Mouse (Mus musculus) megakaryocyte, embryonic 14.5 days (primary cell): Measurements from ENCODE around the gene Camkmt. TPM values are rescaled to one million over a fixed set of nuclear protein-coding genes. Genes with fewer than 3 reads are reported as not detected.

Source experiments
- H3K27me3 ChIP-seq: replicated peaks from 2 replicates; pipeline ENCODE3; 2012; ENCODE audit warnings: inconsistent platforms
- H3K36me3 ChIP-seq: replicated peaks from 2 replicates; pipeline ENCODE3; 2012; ENCODE audit warnings: low read length, inconsistent platforms, mixed read lengths
- H3K4me1 ChIP-seq: 2 replicates; pipeline ENCODE4 v1.6.1; 2012; ENCODE audit warnings: inconsistent platforms
- H3K4me3 ChIP-seq: replicated peaks from 2 replicates; pipeline ENCODE3; 2012; ENCODE audit warnings: moderate library complexity, mild to moderate bottlenecking, inconsistent platforms
- H3K9me3 ChIP-seq: 2 replicates; pipeline ENCODE4 v1.6.1; 2012; ENCODE audit warnings: inconsistent platforms
- FLI1 ChIP-seq: IDR thresholded peaks from 2 replicates; pipeline ENCODE4 v1.6.1; 2012; ENCODE audit warnings: low read length, inconsistent platforms, mixed read lengths
- GATA1 ChIP-seq: IDR thresholded peaks from 3 replicates; pipeline ENCODE4 v1.6.1; 2012; ENCODE audit warnings: mixed read lengths, low read length, inconsistent platforms, borderline replicate concordance
- polyA plus RNA-seq: library from polyadenylated mRNA; stranded (reverse); fragments of >175 nt; gene quantifications from 2 replicates; pipeline ENCODE4 v1.2.3, GENCODE M21; 2012; ENCODE audit warnings: low replicate concordance; ENCODE audit not compliant: insufficient read depth

Camkmt gene
- polyA plus RNA-seq, 1 experiment, result 7.6 TPM

GRCm38 (mm10) chr17:85473881-85474280 is 383.5 kb downstream of the Camkmt start:
- Histone ChIP-seq H3K27me3 (peaks cover 48% of the 10 kb centered on the region), H3K9me3 (peaks cover 12% of the 10 kb centered on the region), H3K4me3 (no peak overlapping the region), H3K36me3 (no peaks in the 10 kb centered on the region), H3K4me1 (no peaks in the 10 kb centered on the region)
- TF ChIP-seq GATA1 (no peak), FLI1 (no peak)

GRCm38 (mm10) chr17:85481241-85481640 is 390.9 kb downstream of the Camkmt start:
- Histone ChIP-seq H3K4me1 (no peaks in the 10 kb centered on the region), H3K4me3 (no peak overlapping the region), H3K36me3 (no peaks in the 10 kb centered on the region), H3K27me3 (peaks cover 33% of the 10 kb centered on the region), H3K9me3 (no peaks in the 10 kb centered on the region)
- TF ChIP-seq FLI1 (no peak), GATA1 (no peak)

- Histone ChIP-seq H3K4me1 (no peaks in the 10 kb centered on the region), H3K4me3 (no peak overlapping the region), H3K27me3 (peaks cover 45% of the 10 kb centered on the region), H3K9me3 (no peaks in the 10 kb centered on the region), H3K36me3 (no peaks in the 10 kb centered on the region)
- TF ChIP-seq FLI1 (no peak), GATA1 (no peak)
These were observed 392.7 kb downstream of the Camkmt start for GRCm38 (mm10) chr17:85483086-85483485.

- H3K9me3 ChIP-seq, result no peaks in the 10 kb centered on the region
- no peaks in the 10 kb centered on the region for H3K4me1 ChIP-seq
- TF ChIP-seq FLI1 (no peak), GATA1 (no peak)
- H3K4me3 ChIP-seq, result no peak overlapping the region
- H3K27me3 ChIP-seq, result peaks cover 51% of the 10 kb centered on the region
- H3K36me3 ChIP-seq, result no peaks in the 10 kb centered on the region
These were observed 393.7 kb downstream of the Camkmt start for GRCm38 (mm10) chr17:85484015-85484414.

GRCm38 (mm10) chr17:85484526-85484925 is 394.2 kb downstream of the Camkmt start:
- H3K4me3 ChIP-seq, result no peak overlapping the region
- TF ChIP-seq GATA1, result no peak
- TF ChIP-seq FLI1, result no peak
- H3K36me3 ChIP-seq, result no peaks in the 10 kb centered on the region
- no peaks in the 10 kb centered on the region for H3K9me3 ChIP-seq
- no peaks in the 10 kb centered on the region for H3K4me1 ChIP-seq
- H3K27me3 ChIP-seq, result peaks cover 56% of the 10 kb centered on the region

GRCm38 (mm10) chr17:85485065-85485945 is 395.0 kb downstream of the Camkmt start:
- TF ChIP-seq GATA1, result no peak
- TF ChIP-seq FLI1, result no peak
- H3K4me3 ChIP-seq, result no peak overlapping the region
- H3K9me3 ChIP-seq, result no peaks in the 10 kb centered on the region
- peaks cover 64% of the 10 kb centered on the region for H3K27me3 ChIP-seq
- H3K36me3 ChIP-seq, result no peaks in the 10 kb centered on the region
- no peaks in the 10 kb centered on the region for H3K4me1 ChIP-seq

- TF ChIP-seq GATA1, result no peak
- no peak for TF ChIP-seq FLI1
- H3K4me3 ChIP-seq, result no peak overlapping the region
- no peaks in the 10 kb centered on the region for H3K4me1 ChIP-seq
- no peaks in the 10 kb centered on the region for H3K9me3 ChIP-seq
- H3K36me3 ChIP-seq, result no peaks in the 10 kb centered on the region
- H3K27me3 ChIP-seq, result peaks cover 68% of the 10 kb centered on the region
These were observed 395.7 kb downstream of the Camkmt start for GRCm38 (mm10) chr17:85485946-85486533.

GRCm38 (mm10) chr17:85486585-85487480 is 396.5 kb downstream of the Camkmt start:
- peaks cover 66% of the 10 kb centered on the region for H3K27me3 ChIP-seq
- TF ChIP-seq FLI1, result no peak
- H3K4me1 ChIP-seq, result no peaks in the 10 kb centered on the region
- no peak overlapping the region for H3K4me3 ChIP-seq
- no peaks in the 10 kb centered on the region for H3K9me3 ChIP-seq
- H3K36me3 ChIP-seq, result no peaks in the 10 kb centered on the region

- Histone ChIP-seq H3K9me3 (no peaks in the 10 kb centered on the region), H3K36me3 (no peaks in the 10 kb centered on the region), H3K4me1 (no peaks in the 10 kb centered on the region), H3K27me3 (peaks cover 66% of the 10 kb centered on the region), H3K4me3 (no peak overlapping the region)
- no peak for TF ChIP-seq GATA1
- TF ChIP-seq FLI1, result no peak
These were observed 397.2 kb downstream of the Camkmt start for GRCm38 (mm10) chr17:85487531-85487930.
